Mouse (Mus musculus) monocyte, adult 2 months (primary cell): ENCODE measurements around the gene Mrpl38.
A peak's percentile ranks its signal among the peaks of the same experiment; 100 is the strongest.

Experiments
- DNase-seq, 2 experiments: peaks; one replicate each; pipeline ENCODE4 v3.0.0; 2022; ENCODE audit warnings: low spot score in 2 of 2, low read depth in 1 of 2

Mrpl38 gene

GRCm38 (mm10) chr11:116138468-116139138, at the start of gene Mrpl38:
Mrpl38 (minus strand) TSS chr11:116138868.
- peak; percentile 61 to 77 for DNase-seq

- no peak for DNase-seq
Measured at GRCm38 (mm10) chr11:116187226-116187930, 48.7 kb upstream of the Mrpl38 start.

DNA sequence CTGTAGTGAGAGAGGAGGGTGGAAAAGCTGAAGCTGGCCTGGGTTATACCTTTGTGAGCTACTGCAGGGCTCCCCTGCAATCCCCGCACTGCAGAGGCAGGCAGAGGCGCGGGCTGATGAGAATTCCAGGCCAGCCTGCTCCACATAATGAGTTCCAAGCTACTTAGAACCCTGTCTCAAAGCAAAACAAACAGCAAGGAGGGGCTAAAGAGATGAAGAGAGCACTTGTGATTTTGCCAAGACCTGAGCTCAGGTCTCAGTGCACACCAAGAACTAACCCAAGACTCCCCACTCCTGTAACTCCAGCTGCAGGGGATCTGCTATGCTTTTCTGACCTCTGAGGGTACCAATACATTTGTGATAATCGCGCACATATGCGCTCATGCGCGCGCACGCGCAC, 47.7 kb upstream of the Mrpl38 start:
- no peak for DNase-seq

GRCm38 (mm10) chr11:116185836-116186235, 47.2 kb upstream of the Mrpl38 start:
- no peak for DNase-seq

GRCm38 (mm10) chr11:116178411-116179121, 39.9 kb upstream of the Mrpl38 start:
- DNase-seq = no peak

DNA sequence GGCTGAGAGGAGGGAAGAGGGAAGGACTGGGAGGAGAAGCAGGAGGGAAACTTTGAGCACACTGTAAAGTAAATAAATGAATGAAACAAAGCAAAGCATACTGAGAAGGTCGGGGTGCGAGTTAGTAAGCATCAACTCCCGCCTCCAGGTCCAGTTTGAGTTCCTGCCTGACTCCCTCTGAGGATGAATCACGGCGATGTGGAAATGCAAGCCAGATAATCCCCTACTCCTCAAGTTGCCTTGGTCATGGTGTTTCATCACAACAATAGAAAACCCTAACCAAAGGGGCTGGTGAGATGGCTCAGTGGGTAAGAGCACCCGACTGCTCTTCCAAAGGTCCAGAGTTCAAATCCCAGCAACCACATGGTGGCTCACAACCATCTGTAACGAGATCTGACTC, 37.3 kb upstream of the Mrpl38 start:
- no peak for DNase-seq

- no peak for DNase-seq
Measured at GRCm38 (mm10) chr11:116174775-116175448, 36.2 kb upstream of the Mrpl38 start.

DNA sequence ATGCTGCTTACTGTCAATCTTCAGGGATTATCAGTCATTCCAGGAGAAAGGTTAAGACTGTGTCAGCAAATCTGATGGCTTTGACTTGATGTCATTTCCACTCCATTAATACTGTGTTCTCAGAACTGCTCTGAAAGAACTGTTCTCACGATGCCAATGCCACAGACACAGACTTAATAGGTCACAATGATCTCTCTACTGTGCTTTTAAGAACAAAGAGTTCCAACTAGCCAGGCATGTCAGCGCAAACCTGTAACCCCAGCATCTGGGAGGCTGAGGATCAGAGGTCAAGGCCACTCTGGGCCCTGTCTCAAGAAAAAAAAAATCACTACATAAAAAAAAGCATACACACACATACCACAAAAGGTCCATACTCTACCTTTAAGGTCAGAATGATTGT, 33.3 kb upstream of the Mrpl38 start:
- DNase-seq = no peak

- DNase-seq = no peak
Measured at GRCm38 (mm10) chr11:116170003-116170800, 31.5 kb upstream of the Mrpl38 start.

DNA sequence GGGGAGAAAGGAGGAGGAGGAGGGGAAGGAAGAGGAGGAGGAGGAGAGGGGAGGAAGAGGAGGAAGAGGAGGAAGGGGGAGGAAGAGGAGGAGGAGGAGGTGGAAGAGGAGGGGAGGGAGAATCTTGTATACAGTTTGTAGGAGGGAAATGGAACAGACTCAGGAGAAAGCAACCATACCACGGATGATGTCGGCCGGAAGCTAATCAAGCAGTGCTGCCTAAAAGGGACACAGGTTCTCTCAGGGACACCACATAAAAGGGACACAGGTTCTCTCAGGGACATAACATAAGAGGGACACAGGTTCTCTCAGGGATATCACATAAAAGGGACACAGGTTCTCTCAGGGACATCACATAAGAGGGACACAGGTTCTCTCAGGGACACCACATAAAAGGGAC, 30.5 kb upstream of the Mrpl38 start:
- DNase-seq = no peak

- DNase-seq = peak; percentile 83 to 84
Measured at GRCm38 (mm10) chr11:116167884-116168439, 29.3 kb upstream of the Mrpl38 start, which contains the start of gene Fbf1. Fbf1 (minus strand) TSS chr11:116168166.

DNA sequence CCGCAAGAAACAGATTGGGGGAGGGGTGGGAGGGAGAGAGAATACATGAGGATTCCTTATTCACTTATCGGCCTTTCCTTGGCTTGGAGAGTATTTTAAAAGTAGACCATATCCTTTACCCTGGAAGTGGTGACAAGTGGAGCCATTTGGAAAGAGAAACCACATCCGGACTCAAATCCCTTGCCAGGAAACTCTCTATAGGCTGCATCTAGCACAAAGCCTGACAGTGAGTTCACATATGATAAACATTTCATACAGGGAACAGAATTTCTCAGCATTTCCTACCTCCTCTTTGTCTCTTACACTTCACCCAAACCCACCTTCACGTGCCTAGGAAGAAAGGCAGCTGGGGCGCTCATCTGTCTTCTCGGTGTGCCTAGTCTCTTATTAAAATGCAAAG, 28.6 kb upstream of the Mrpl38 start:
- DNase-seq = no peak

DNA sequence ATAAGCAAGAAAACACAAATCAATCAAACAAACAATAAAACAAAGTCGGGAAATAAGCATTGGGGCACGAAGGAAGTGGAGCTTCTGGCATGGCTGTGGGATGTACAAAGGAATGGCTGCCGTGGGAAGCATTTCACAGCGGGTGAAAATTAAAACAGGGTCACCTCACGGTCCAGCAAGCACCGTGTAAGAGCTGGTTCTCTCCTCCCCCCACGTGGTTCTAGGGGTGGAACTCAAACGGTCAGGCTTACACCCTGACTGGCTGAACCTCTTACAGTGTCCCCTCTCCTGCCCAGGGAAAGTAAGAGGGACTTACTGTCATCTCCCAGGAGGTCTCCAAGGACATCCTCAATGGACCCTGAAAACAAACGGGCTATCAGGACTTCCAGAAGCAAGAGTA, 24.3 kb upstream of the Mrpl38 start:
- DNase-seq = no peak

DNA sequence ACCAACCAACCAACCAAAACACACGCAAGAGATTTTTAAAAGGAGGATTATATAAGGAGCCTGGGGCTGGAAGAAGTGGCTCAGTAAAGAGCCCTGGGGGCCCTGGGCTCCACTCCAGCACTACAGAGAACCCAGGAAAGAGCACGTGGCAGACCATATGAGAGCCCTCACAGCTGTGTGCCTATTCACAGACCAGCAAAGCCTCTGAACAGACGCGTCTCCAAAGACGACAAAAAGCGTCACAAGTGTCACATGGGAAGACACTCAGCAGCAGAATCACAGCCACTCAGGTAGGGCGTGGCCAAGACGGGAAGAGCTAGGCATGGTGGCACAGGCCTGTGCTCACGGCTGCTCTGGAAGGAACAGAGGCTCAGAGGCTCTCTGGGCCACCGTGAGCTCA, 23.5 kb upstream of the Mrpl38 start:
- DNase-seq = no peak

DNA sequence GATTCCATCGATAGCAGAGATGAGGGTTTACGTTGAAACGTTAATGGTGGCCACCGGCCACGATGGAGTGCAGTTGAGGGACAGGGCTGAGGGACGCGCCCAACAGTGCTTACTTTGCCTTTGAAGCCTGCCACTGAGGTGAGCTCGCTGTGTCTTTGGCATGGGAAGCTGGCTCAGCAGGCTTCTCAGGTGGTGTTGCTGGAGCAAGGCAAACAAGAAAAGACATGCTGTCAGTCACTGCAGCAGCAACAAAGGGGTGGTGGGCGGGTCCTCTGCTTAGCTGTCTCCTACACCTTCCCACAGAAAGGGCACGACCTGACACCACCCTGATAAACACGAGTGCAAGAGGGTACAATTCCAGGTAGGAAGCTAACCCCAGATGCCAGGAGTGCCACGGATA, 22.6 kb upstream of the Mrpl38 start:
- DNase-seq = no peak

DNA sequence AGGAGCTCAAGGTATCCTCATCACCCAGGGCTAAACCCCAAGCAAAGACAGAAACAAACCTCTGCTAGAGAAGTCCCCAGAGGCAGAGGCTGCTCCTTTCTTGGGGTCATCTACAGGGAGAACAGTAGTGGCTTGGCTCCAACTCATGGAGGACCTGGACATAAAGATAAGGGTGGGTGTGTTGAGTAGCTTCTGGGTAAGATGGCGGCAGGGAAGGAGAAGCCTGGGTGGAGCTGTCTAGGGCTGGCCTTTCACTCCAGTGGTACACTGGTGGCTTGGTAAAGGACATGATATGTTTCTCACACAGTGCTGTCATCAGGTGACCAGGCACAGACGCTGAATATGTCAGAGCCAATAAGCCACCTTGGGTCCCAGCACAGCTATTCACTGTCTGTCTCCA, 12.3 kb upstream of the Mrpl38 start:
- no peak for DNase-seq

GRCm38 (mm10) chr11:116149341-116149740, 10.7 kb upstream of the Mrpl38 start:
- DNase-seq = no peak

DNA sequence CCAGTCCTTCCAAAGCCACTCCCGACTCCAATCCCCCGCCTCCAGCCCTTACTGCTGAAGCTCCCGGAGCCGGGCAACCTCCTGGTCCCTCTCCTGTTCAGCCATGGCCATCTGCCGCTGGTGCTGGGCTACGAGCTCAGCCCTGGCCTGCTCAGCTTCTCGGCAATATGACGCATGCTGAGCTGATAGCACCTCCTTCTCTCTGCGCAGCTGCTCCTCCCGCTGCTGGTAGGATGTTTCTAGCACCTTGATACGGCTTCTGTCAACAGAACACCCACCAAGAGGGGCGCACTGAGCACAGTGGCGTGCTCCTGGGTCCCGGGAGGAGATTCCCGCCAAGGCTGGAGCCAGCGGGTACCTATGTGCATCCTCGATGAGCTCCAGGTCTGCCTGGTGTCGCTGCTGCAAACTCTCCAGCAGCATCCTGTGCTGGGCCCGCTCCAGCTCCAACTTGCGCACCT, 10.1 kb upstream of the Mrpl38 start:
- DNase-seq = no peak

DNA sequence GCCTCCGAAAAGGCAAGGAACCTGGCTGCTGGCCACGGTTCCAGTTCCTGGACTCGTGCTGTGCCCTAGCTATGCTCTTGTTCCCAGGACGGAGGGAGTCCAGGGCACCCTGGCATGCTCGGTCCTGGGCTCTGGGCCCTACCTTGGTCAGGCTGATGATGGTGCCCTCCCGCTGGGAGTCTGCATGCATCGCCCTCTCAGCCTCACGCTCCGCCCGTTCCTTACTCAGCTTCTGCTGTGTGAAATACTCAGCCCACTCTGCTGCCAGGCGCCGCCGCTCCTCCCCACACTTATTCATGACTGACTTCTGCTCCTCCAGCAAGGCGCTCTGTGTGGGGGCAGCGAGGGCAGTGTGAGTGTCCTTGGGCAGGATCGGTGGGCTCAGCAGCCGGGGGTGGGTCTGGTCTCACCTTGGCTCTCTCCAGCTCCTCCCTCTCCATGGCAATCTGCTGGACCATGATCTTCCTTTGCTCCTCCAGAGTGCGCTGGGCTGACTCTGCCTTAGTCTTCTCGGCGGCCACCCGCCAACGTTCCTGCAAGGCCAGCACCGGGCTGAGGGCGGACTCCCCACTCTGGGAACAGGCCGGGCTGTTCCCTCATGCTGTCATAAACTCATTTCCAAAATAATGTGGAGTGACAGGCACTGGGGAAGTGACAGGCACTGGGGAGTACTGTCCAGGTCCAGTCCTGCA, 7.8 kb upstream of the Mrpl38 start:
- DNase-seq = no peak
